Mouse (Mus musculus) embryo, embryonic 11 days (tissue): ENCODE results near the gene Tmem143.
"Not testable (repeated sequence)": the region's sequence is repeated elsewhere in the genome, so short reads cannot be mapped to it uniquely, and the experiment has no call there.

Experiments
- DNase-seq: peaks from one replicate; pipeline ENCODE4 v3.0.0-alpha.2; 2015

Tmem143 gene

GRCm38 (mm10) chr7:45896517-45897257, at the start of gene Tmem143, which contains the start of gene Syngr4:
Gene Tmem143 (plus strand): TSS chr7:45896941.
Gene Syngr4 (minus strand): TSS chr7:45896714.
- peak; percentile 98 for DNase-seq

- DNase-seq = no peak
Observed at GRCm38 (mm10) chr7:45848447-45849027, 48.2 kb upstream of the Tmem143 start.

- no peak for DNase-seq
Observed at GRCm38 (mm10) chr7:45850661-45851060, 46.1 kb upstream of the Tmem143 start.

GRCm38 (mm10) chr7:45853089-45853488, 43.7 kb upstream of the Tmem143 start:
- DNase-seq = no peak

- peak; percentile 57 for DNase-seq
Observed at GRCm38 (mm10) chr7:45856950-45857901, 39.5 kb upstream of the Tmem143 start.

- DNase-seq = no peak
Observed at GRCm38 (mm10) chr7:45859008-45859407, 37.7 kb upstream of the Tmem143 start.

GRCm38 (mm10) chr7:45862804-45863203, 33.9 kb upstream of the Tmem143 start:
- no peak for DNase-seq

GRCm38 (mm10) chr7:45864435-45864834, 32.3 kb upstream of the Tmem143 start:
- DNase-seq = no peak

- DNase-seq = peak; percentile 97
Observed at GRCm38 (mm10) chr7:45865925-45866910, 30.5 kb upstream of the Tmem143 start.

- DNase-seq = no peak
Observed at GRCm38 (mm10) chr7:45867871-45868270, 28.9 kb upstream of the Tmem143 start.

GRCm38 (mm10) chr7:45869107-45869670, 27.6 kb upstream of the Tmem143 start:
- DNase-seq = no peak

- no peak for DNase-seq
Observed at GRCm38 (mm10) chr7:45869787-45870186, 27.0 kb upstream of the Tmem143 start.

- peak; percentile 45 for DNase-seq
Observed at GRCm38 (mm10) chr7:45870282-45871058, 26.3 kb upstream of the Tmem143 start.

GRCm38 (mm10) chr7:45872624-45873023, 24.1 kb upstream of the Tmem143 start, which contains the start of gene Kdelr1:
Gene Kdelr1 (plus strand): TSS chr7:45872772.
- DNase-seq = peak; percentile 93

- peak; percentile 71 for DNase-seq
Observed at GRCm38 (mm10) chr7:45873061-45873947, 23.4 kb upstream of the Tmem143 start.

GRCm38 (mm10) chr7:45876895-45877294, 19.8 kb upstream of the Tmem143 start:
- no peak for DNase-seq

- not testable (repeated sequence) for DNase-seq
Observed at GRCm38 (mm10) chr7:45878278-45878677, 18.5 kb upstream of the Tmem143 start, which contains the start of gene Grin2d. Gene Grin2d (minus strand): TSS chr7:45878378.

- DNase-seq = no peak
Observed at GRCm38 (mm10) chr7:45880531-45880930, 16.2 kb upstream of the Tmem143 start.

GRCm38 (mm10) chr7:45881011-45881410, 15.7 kb upstream of the Tmem143 start:
- no peak for DNase-seq

GRCm38 (mm10) chr7:45887246-45887645, 9.5 kb upstream of the Tmem143 start:
- no peak for DNase-seq
